Mouse (Mus musculus) heart, embryonic 13.5 days (tissue): Measurements from ENCODE around the gene Tsacc. TPM values are rescaled to one million over a fixed set of nuclear protein-coding genes. Genes with fewer than 3 reads are reported as not detected.
"Not testable (repeated sequence)": the region's sequence is repeated elsewhere in the genome, so short reads cannot be mapped to it uniquely, and the experiment has no call there.

Source experiments
- ATAC-seq: fragments of 200-750 bp; cut with Nextera tagmentation; 2 replicates; pipeline ENCODE4 v1.8.0; 2017; ENCODE audit warnings: moderate TSS enrichment; ENCODE audit not compliant: insufficient number of reproducible peaks, low FRiP score, low TSS enrichment; ENCODE audit errors: extremely low read depth
- H3K27ac ChIP-seq: fragments of 300-500 bp; sonication (generic); replicated peaks from 2 replicates; pipeline ENCODE4 v1.5.1; 2015; ENCODE audit warnings: moderate library complexity, mild to moderate bottlenecking, inconsistent platforms
- H3K27me3 ChIP-seq: fragments of 300-500 bp; sonication (generic); replicated peaks from 2 replicates; pipeline ENCODE4 v1.6.1; 2015; ENCODE audit warnings: mild to moderate bottlenecking, inconsistent platforms
- H3K36me3 ChIP-seq: fragments of 300-500 bp; sonication (generic); 2 replicates; pipeline ENCODE4 v1.6.1; 2015; ENCODE audit warnings: mild to moderate bottlenecking, inconsistent platforms
- H3K4me1 ChIP-seq: fragments of 300-500 bp; sonication (generic); 2 replicates; pipeline ENCODE4 v1.6.1; 2015; ENCODE audit warnings: inconsistent platforms
- H3K4me2 ChIP-seq: fragments of 300-500 bp; sonication (generic); 2 replicates; pipeline ENCODE4 v1.6.1; 2015; ENCODE audit warnings: inconsistent platforms, mild to moderate bottlenecking, moderate library complexity
- H3K4me3 ChIP-seq: fragments of 300-500 bp; sonication (generic); 2 replicates; pipeline ENCODE4 v1.5.1; 2015; ENCODE audit warnings: moderate library complexity, mild to moderate bottlenecking, inconsistent platforms
- H3K9ac ChIP-seq: fragments of 300-500 bp; sonication (generic); 2 replicates; pipeline ENCODE4 v1.6.1; 2015; ENCODE audit warnings: inconsistent platforms, mild to moderate bottlenecking, moderate library complexity
- H3K9me3 ChIP-seq: fragments of 300-500 bp; sonication (generic); 2 replicates; pipeline ENCODE4 v1.6.1; 2016; ENCODE audit warnings: inconsistent platforms
- whole genome bisulfite sequencing: fragments of 180-500 bp; shearing (Covaris S2); methylation state at CpG from one replicate; pipeline ENCODE4 v1.1.7; 2015; ENCODE audit warnings: mixed read lengths; 5-methylcytosine and 5-hydroxymethylcytosine counted together
- polyA plus RNA-seq: library from polyadenylated mRNA; unstranded; fragments of >200 nt; fragmentation: Nextera tagmentation; extraction: Ambion mirVana; gene quantifications from 2 replicates; pipeline ENCODE4 v1.2.1, GENCODE M21; 2015

Tsacc gene
- polyA plus RNA-seq, 1 experiment from 2014 or later: 13.7 TPM

GRCm38 (mm10) chr3:88328956-88329355 lies 32.2 kb upstream of the Tsacc start:
- H3K27ac ChIP-seq: no peak overlapping the region
- no peak overlapping the region for H3K4me2 ChIP-seq
- peaks cover 20% of the 10 kb centered on the region for H3K4me1 ChIP-seq
- no peaks in the 10 kb centered on the region; the same call in 1 of the 2 replicates for H3K27me3 ChIP-seq
- no peak overlapping the region for H3K4me3 ChIP-seq
- H3K36me3 ChIP-seq: peaks cover 38% of the 10 kb centered on the region
- no peaks in the 10 kb centered on the region for H3K9me3 ChIP-seq
- ATAC-seq: no peak
- 73% methylated on average over 5 of the region's 5 CpGs for WGBS
- H3K9ac ChIP-seq: no peak overlapping the region

- Histone ChIP-seq H3K9me3 (no peaks in the 10 kb centered on the region), H3K4me1 (peaks cover 14% of the 10 kb centered on the region), H3K36me3 (peaks cover 76% of the 10 kb centered on the region), H3K4me2 (peak within 1 kb of the TSS; percentile 94), H3K9ac (peak within 1 kb of the TSS; percentile 92), H3K4me3 (peak within 1 kb of the TSS; percentile 85), H3K27ac (peak within 1 kb of the TSS; percentile 63), H3K27me3 (no peaks in the 10 kb centered on the region)
- peak; percentile 73; the same call in 1 of the 2 replicates for ATAC-seq
- WGBS: under 1% methylated on average over 10 of the region's 10 CpGs
These were observed 28.2 kb upstream of the Tsacc start, which contains the start of gene Glmp for GRCm38 (mm10) chr3:88324951-88325405. Glmp (plus strand) TSS chr3:88325023.

- no peak overlapping the region for H3K9ac ChIP-seq
- whole genome bisulfite sequencing: 70% methylated on average over 1 of the region's 1 CpGs
- no peak for ATAC-seq
- peaks cover 52% of the 10 kb centered on the region for H3K36me3 ChIP-seq
- H3K4me3 ChIP-seq: no peak overlapping the region
- H3K4me1 ChIP-seq: peaks cover 27% of the 10 kb centered on the region
- no peaks in the 10 kb centered on the region for H3K27me3 ChIP-seq
- no peaks in the 10 kb centered on the region for H3K9me3 ChIP-seq
- peak overlapping the region; percentile 86 for H3K4me2 ChIP-seq
- H3K27ac ChIP-seq: no peak overlapping the region
These were observed 2.4 kb upstream of the Tsacc start for GRCm38 (mm10) chr3:88299172-88299571.

DNA sequence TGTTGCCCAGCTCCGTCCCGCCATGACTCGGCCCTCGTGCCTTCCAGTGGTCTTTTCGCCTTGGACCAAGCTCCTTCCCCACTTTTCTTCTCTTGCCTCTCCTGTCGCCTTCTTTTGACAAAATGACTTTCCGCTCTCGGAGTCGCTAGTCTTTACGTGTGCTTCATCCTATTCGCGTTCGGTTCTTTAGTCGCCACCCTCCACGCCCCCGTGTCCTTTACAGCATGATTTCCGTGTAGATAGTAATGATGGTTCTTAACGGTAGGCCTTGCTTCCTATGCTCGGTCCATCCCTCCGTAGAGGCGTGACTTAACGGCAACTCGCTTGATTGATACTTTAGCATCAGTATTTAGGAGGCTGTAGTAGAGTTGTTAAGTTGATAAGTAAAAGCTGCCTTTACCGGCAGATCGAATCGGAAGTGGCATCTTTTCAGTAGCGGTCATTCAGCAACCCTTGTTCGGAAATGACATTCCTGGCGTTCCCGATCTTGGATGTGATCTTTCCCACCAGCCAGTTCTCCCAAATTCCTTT lies 587 bp upstream of the Tsacc start:
- H3K9me3 ChIP-seq: no peaks in the 10 kb centered on the region
- WGBS: under 1% methylated on average over 30 of the region's 30 CpGs

GRCm38 (mm10) chr3:88296110-88296560 lies 664 bp downstream of the Tsacc start:
- Histone ChIP-seq H3K4me3 (peak overlapping the region; percentile 67), H3K9ac (peak overlapping the region; percentile 81), H3K27me3 (no peaks in the 10 kb centered on the region), H3K27ac (peak overlapping the region; percentile 95), H3K4me1 (peaks cover 27% of the 10 kb centered on the region), H3K36me3 (peaks cover 23% of the 10 kb centered on the region), H3K9me3 (no peaks in the 10 kb centered on the region), H3K4me2 (peak overlapping the region; percentile 86)
- WGBS: 2% methylated on average over 12 of the region's 12 CpGs
- ATAC-seq: no peak; the same call in 1 of the 2 replicates

More for the DNA sequence above, 587 bp upstream of the Tsacc start:
- peak overlapping the region; percentile 93 for H3K27ac ChIP-seq
- H3K27me3 ChIP-seq: no peaks in the 10 kb centered on the region
- H3K4me1 ChIP-seq: peaks cover 27% of the 10 kb centered on the region
- H3K4me2 ChIP-seq: peak overlapping the region; percentile 86
- peaks cover 36% of the 10 kb centered on the region for H3K36me3 ChIP-seq
- H3K9ac ChIP-seq: peak overlapping the region; percentile 88
- no peak for ATAC-seq
- peak overlapping the region; percentile 67 for H3K4me3 ChIP-seq

DNA sequence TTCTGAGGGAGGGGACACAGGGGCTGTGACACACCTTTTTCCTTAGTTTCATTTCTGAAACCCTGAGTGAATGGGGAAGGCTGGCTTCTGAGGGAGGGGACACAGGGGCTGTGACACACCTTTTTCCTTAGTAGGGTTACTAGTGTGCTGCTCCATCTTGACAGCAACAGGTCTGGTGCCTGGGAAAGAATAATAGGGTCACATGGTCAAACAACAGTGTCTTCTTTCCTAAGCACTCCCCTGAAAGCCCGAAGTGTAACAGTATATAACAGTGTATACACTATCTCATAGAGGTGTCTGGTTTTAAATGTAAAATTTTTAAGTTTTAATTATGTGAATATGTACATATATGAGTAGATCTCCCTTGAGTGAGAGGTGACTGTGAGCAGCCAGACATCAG lies 1.5 kb downstream of the Tsacc start:
- Histone ChIP-seq H3K4me1 (peaks cover 27% of the 10 kb centered on the region), H3K4me3 (peak overlapping the region; percentile 67), H3K4me2 (peak overlapping the region; percentile 86), H3K9ac (peak overlapping the region; percentile 81; the same call in 1 of the 2 replicates), H3K36me3 (peaks cover 15% of the 10 kb centered on the region)
- WGBS: 65% methylated on average over 1 of the region's 1 CpGs
- not testable (repeated sequence) for ATAC-seq, H3K9me3 ChIP-seq, H3K27ac ChIP-seq, H3K27me3 ChIP-seq

GRCm38 (mm10) chr3:88291970-88292369 lies 4.8 kb downstream of the Tsacc start:
- WGBS: 54% methylated on average over 4 of the region's 4 CpGs
- ATAC-seq: no peak
- H3K4me2 ChIP-seq: no peak overlapping the region

GRCm38 (mm10) chr3:88288133-88288713 lies 8.6 kb downstream of the Tsacc start:
- H3K4me3 ChIP-seq, H3K9me3 ChIP-seq, ATAC-seq, H3K27me3 ChIP-seq, H3K27ac ChIP-seq, H3K9ac ChIP-seq, H3K4me2 ChIP-seq, H3K4me1 ChIP-seq: not testable (repeated sequence)
- H3K36me3 ChIP-seq: peaks cover 15% of the 10 kb centered on the region
- WGBS: 57% methylated on average over 8 of the region's 10 CpGs

More at GRCm38 (mm10) chr3:88291970-88292369, 4.8 kb downstream of the Tsacc start:
- H3K36me3 ChIP-seq: no peaks in the 10 kb centered on the region; the same call in 1 of the 2 replicates
- H3K4me3 ChIP-seq: no peak overlapping the region
- no peaks in the 10 kb centered on the region for H3K9me3 ChIP-seq
- H3K4me1 ChIP-seq: peaks cover 9% of the 10 kb centered on the region
- H3K27ac ChIP-seq: no peak overlapping the region
- H3K27me3 ChIP-seq: no peaks in the 10 kb centered on the region
- H3K9ac ChIP-seq: no peak overlapping the region

- no peak within 1 kb of the TSS for H3K9ac ChIP-seq
- H3K27ac ChIP-seq: no peak within 1 kb of the TSS
- 88% methylated on average over 4 of the region's 4 CpGs for WGBS
- ATAC-seq: no peak
- H3K27me3 ChIP-seq: no peaks in the 10 kb centered on the region
- H3K4me1 ChIP-seq: no peaks in the 10 kb centered on the region
- no peak within 1 kb of the TSS for H3K4me2 ChIP-seq
- peaks cover 15% of the 10 kb centered on the region for H3K36me3 ChIP-seq
- H3K4me3 ChIP-seq: no peak within 1 kb of the TSS
- H3K9me3 ChIP-seq: no peaks in the 10 kb centered on the region
These were observed 9.7 kb downstream of the Tsacc start, which contains the start of gene Gm38392 for GRCm38 (mm10) chr3:88287110-88287509. Gm38392 (minus strand) TSS chr3:88287210.

- H3K27me3 ChIP-seq, H3K9ac ChIP-seq, H3K9me3 ChIP-seq, H3K27ac ChIP-seq, ATAC-seq, H3K4me3 ChIP-seq, H3K4me2 ChIP-seq, H3K4me1 ChIP-seq: not testable (repeated sequence)
- WGBS: no CpG with 5 or more reads among the region's 2 CpGs
- H3K36me3 ChIP-seq: peaks cover 15% of the 10 kb centered on the region
These were observed 11.3 kb downstream of the Tsacc start for GRCm38 (mm10) chr3:88285565-88285895.

DNA sequence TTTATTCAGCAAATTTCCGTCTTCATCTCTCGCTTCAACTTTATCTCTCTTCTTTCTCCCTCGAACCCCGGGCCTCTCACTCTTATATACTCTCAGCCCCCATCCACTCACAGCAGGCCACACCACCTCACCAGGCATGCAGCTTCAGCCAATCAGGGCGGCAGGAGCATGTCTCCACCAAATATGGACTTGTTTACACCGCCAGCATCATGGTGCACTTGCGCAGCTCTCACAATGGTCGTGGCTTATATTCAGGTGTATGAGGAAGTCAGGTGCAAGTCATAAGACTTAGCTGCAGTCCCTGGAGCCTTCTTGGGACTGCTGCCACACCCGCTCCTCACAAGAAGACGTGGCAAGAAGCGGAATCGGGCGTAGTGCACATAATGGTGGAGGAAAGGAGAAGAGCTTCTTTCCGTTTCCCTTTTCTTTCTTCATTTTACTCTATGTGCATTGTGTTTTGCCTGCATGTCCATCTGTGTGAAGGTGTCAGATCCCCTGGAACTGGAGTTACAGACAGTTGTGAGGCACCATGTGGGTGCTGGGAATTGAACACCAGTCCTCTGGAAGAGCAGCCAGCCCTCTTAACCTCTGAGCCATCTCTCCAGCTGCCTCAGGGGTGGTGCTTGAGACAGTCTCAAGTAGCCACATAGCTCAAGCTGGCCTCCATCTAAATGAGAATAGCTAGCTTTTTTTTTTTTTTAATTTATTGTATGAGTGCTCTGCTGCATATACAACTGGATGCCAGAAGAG lies 11.8 kb downstream of the Tsacc start:
- ATAC-seq, H3K9me3 ChIP-seq, H3K27me3 ChIP-seq, H3K4me3 ChIP-seq, H3K27ac ChIP-seq, H3K9ac ChIP-seq, H3K4me2 ChIP-seq, H3K4me1 ChIP-seq: not testable (repeated sequence)
- H3K36me3 ChIP-seq: peaks cover 15% of the 10 kb centered on the region
- WGBS: 91% methylated on average over 14 of the region's 14 CpGs
